Mouse (Mus musculus) cerebellum, adult 11-12 months (tissue): Measurements from ENCODE around the gene Spocd1.

Source experiments
- DNase-seq: peaks from one replicate; pipeline ENCODE4 v3.0.0; 2022

The Spocd1 gene

GRCm38 (mm10) chr4:129918901-129919300 is 10.1 kb upstream of the Spocd1 start:
- no peak for DNase-seq

DNA sequence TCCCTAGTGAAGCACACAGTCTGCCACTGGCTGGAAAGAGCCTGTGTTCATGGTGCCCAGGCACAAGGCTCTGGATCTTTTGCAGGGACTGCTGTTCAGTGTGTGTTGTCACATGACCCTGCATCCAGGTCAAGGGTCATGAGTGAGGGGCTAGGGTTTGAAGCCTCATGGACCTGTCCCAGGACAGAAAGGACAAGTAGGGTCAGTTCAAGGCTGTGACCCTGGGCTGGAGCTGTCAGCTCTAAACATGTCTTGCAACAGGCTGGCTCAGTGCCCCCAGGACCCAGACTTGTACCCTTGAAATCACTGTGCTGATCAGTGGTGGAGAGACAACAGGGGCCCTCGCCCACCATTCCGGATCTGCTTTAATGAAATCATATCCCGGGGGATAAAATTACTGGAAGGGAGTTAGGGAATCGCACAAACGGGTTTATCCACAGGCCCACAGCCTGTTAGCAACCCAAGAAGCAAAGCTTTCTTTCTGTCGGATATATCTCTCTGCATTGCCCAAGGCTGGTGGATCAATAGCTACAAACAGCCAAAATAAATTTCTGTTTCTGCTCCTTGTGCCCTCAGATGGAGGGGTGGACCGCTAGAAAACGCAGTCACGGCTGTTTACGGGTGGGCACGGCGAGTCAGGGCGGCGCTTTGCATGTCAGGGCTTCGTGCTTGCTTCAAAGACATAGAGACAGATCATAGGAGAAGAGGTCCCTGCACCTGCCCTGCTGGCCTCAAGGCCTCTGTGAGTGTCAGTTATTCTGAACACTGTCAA is 8.3 kb upstream of the Spocd1 start:
- no peak for DNase-seq

DNA sequence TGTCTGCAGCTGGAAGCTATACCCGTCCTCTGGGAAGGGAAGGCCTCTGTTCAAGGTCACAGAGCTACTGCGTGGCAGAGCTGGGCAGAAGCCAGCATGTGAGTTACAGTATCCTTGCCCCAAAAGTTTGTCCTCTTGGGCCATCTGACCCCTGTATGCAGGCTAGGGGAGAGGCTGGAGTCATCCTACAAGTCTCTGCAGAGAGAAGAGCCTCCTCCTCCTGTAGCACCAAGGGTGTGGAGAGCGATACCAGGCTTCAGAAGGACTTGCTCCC is 7.8 kb upstream of the Spocd1 start:
- no peak for DNase-seq

DNA sequence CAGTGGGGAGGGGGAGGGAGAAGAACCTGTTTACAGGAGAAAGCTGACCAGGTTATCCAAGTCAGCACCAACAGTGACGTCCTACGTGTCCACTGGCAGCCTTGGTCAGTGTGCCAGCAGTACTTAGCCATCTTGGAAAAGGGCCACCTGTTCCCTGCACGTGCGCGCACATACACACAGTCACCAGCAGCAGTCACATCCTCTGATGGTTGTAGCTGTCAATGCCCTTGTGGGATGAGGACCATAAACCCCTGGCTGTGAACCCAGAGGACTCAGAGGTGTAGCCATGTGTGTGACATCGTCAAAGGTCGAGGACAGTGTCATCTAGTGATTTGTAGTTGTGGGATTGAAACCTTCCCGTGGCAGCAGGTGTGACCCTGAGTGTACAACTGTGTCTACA is 4.9 kb upstream of the Spocd1 start:
- DNase-seq = no peak

DNA sequence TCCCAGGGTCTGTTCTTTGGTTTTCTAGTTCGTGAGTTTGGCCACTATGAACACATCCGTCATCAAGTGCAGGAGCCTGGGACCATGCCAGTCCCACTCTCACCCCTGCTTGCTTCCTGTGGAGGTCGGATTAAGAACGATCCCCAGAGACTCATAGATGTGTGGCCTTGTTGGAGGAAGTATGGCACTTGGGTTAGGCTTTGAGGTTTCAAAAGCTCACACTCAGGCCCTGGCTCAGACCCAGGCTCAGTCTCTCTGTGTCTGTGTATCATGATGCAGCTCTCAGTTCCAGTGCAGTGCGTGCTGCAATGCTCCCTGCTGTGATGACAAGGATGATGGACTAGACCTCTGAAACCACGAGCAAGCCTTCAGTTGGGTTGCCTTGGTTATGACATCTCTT is 4.4 kb upstream of the Spocd1 start:
- DNase-seq = no peak

GRCm38 (mm10) chr4:129926544-129926943 is 2.5 kb upstream of the Spocd1 start:
- DNase-seq = no peak

- no peak for DNase-seq
Measured at GRCm38 (mm10) chr4:129927091-129927490, 2.0 kb upstream of the Spocd1 start.

GRCm38 (mm10) chr4:129928124-129928751 is 811 bp upstream of the Spocd1 start:
- peak; percentile 33 for DNase-seq

DNA sequence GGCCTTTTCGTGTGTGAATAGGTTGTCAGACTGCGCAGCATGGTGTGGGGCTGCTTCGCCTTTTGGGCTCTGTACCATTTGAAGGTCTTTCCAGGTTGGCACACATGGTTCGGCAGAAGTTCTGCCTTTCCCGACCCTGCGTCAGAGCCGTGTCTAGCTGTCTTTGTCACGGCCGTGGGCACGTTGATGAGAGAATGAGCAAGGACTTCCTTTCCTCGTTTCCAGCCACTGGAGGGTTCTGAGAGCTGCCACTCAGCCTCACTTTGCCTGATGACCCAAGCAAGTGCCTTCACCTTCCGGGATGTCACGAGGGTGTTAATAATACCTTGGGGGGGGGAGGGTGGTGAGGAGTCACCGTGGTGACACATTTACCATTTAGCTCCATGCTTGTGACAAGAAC is 4.6 kb downstream of the Spocd1 start:
- no peak for DNase-seq

DNA sequence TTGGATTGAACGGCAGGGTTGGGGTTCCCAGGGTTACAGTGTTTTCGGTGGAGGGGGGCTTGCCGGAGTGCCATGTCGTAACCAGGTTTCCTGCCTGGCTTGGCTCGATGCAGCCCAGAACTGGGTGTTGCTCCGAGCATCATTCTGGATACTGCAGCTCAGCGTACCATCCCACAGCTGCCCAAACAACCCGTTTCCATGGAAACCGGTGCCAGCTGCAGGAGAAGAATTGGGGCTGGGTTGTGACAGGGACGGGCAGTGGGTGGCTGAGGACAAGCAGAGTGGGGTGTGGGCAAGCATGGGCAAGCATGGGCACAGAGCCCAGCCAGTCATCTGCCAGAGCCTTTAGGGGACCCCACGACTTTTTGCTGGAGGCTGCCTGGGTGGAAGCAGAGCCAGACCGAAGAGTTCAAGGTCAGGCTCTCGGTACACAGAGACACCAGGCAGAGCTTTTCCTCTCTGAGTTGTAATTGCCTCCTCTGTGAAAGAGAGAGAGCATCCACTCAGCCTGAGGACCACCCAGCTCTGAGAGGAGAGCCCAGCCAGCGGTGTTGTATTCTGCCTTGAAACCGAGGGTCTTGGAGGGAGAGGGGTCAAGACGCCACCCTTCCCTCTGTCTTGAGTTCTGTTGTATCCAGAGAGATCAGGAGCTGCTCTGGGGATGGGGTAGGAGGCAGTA is 5.3 kb downstream of the Spocd1 start:
- DNase-seq = peak; percentile 42

GRCm38 (mm10) chr4:129951359-129951821 is 22.3 kb downstream of the Spocd1 start:
- no peak for DNase-seq

DNA sequence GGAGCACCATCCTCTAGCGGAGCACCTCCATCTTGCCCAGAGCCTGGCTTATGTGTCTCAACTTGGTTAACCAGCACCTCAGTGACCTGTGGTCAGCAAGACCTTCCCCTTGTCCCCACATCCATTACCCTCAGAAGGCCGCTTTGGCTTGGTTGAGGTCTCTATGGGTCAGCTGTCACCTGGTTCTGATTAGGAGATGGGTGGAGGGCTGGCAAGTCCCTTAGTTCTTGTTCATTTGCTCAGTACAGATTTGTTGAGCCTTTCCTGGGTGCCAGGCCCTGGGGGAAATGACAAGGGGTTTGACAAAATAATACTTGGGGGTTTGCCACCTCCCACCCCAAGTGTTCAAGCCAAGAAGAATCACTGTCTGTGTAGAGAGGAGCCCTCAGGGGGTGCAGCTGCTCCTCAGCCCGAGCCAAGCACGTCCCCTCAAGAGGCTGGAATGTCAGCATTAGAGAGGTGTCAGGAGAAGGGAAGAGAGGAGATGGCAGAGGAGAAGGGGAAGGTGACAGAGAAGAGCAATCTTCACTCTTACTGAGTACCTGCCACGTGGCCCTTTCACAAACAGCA is 23.3 kb downstream of the Spocd1 start:
- DNase-seq = no peak

DNA sequence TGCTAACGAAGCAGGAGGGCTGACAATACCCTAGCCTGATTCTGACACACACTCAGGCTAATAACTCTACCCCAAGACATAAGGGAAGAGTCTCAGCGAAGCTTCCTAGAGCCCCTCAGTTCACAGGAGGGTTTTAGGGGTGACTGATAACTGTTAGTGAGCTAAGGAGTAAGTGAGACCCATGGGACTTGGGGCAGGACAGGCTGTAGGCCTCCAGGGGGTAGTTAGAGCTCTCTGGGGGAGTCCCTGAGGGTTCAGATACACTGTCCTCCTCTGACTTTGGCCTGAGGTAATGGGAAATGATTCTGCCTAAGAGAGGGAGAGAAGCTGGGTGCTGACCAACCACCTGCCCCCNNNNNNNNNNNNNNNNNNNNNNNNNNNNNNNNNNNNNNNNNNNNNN is 25.5 kb downstream of the Spocd1 start:
- no peak for DNase-seq

GRCm38 (mm10) chr4:129960180-129960944 is 31.3 kb downstream of the Spocd1 start:
- DNase-seq = peak; percentile 63

DNA sequence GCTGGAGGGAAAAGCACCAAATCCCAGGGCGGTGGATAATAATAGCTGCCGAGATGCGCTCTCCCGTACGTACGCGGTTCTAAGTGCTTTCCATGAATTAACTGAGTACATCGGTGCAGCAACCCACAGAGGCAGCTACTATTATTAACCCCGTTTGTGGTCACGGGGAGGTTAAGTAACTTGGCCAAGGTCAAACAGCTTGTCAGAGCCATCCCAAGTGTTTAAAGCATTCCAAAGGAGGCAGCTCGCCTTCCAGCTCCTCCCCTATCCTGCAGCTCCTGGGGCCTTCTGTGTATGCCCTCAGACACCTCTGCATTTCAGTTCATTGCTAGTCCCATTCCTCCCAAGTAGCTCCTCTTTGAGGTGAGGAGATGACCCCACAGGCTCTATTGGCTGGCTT is 36.2 kb downstream of the Spocd1 start:
- no peak for DNase-seq

DNA sequence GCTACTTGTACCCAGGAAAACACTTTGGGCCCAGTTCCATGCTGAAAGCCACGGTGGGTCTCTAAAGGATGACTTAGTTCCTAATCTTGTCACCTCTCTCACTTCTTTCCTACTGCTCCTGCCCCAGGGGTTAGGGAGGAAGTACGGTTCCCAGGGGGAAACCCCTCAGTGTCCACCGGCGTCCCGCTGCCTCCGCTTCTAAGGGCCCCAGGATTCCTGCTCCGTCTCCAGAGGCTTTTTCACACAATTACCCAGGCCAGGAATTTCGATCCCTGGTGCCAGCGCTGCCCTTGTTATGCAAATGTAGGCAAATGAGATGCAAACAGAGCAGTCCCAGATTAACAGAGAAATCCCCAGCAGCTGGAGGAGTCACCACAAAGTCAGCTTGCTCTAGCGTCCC is 37.2 kb downstream of the Spocd1 start:
- no peak for DNase-seq

- peak; percentile 52 for DNase-seq
Measured at GRCm38 (mm10) chr4:129967024-129968014, 38.3 kb downstream of the Spocd1 start.

DNA sequence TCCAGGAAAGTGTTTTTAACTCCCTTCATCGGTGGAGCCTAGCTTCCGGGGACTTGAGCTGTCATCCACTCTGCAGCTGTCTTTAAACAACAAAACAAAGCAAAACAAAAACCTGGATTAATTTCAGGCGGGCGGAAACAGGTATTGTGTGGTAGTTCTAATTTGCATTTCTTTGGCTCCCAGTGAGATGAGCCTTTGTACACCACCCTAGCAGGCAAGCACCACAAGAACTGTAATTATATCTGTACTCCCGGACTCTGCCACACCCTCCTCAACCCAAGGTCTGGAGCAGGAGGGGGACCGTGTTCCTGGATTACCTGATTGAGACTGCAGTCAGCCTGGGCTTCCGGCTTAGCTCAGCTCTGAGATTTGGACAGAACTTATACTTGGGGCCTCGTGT is 41.1 kb downstream of the Spocd1 start:
- DNase-seq = no peak

DNA sequence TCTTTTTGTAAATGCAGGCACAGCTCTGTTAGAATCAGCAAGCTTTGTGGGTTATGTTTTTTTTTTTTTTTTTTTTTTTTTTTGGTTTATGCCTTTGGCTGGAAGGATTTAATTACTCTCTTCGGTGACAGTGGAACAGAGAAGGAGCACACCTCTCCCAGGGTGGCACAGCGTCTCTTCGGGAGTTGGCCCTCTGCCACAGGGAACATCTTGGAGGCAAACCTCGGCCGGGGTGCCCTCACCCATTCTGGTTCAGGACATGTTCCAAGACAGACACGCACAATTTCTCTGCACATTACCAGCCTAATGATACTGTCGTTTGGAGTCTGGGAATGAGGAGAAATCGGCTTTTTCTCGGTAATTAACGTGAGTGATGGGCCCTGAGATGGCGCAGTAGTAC is 41.8 kb downstream of the Spocd1 start:
- DNase-seq = no peak

- DNase-seq = no peak
Measured at GRCm38 (mm10) chr4:129971989-129972388, 42.9 kb downstream of the Spocd1 start.

DNA sequence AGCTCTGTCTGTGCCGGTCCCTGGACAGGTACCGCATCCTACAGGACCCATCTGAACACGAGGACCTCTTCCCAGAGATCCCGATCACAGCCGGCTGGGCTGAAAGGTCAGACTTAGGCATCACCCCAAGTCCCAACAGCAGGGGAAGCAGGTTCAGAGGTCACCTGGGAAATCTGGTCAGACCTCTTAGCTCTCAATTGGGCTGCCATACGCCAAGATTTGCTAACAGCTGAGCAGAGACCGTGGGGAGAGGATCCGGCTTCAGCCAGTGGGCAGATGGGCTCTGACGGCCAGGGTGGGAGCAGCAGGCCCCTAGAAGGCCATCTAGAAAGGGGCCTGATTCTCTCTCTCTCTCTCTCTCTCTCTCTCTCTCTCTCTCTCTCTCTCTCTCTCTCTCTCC is 45.2 kb downstream of the Spocd1 start:
- DNase-seq = no peak

DNA sequence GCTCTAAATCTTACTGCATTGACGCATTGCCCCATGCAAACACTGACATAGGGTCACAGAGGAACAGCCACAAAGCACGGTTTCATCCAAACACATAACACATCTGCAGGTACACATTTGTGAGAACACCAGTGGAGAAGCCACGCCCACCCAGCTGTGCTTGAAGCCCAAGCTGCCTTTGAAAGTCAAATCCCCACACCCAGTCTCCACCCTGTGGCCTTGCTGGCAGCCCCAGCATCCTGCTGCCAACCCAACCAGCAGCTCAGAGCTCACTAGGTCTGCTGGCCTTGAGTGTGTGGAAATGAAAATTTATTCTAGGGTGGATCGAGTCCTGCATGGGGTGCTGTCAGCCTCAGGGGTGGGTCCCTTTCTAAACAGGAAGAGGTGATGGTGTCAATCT is 48.2 kb downstream of the Spocd1 start:
- DNase-seq = no peak
